Comparison of ENCODE assay signal across 22 mouse cellular contexts in the genomic region with DNA sequence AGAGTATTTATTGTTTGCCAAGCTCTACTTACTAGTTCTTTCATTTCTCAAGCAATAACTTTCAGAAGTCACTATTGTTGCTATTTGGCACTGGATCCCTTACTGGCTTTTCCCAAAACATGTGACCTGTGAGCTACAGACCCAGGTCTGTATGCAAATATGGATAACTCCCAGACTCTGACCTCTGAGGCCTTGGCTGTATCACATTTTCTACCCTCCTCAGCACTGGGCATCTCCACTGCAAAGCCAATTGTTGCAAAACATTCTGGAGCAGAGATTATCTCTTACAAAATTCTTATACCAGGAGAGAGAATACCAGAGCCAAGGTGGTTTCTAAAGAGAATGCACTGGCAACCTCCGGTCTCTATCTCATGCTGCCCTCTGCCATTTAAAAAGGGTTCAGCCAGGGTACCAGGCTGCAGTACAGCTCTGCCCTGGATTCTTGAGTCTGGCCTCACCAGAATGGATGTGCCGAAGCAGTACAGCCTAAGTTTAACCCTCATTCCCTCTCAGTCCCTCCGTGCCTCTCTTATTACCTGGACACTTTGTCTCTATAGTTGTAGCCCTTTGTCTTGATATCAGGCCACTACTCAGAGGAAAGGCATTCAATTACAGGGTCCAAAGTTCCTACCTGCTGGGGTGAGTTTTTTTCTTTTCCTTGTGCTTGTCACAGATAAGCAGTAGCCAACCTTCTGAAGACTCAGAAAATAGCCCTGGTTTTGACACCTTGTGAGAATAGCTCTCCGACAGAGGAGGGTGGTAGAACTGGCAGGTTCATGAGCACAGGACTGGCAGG.
DNase-seq lines count a peak whose midpoint lies in the region; ATAC-seq lines count a peak whose summit lies in the region.
"Had no signal": no experiment of that assay in that cellular context is flagged by ENCODE, and none has a peak within 500 bp of the region (broad histone marks: within the 10 kb centered on the region; RNA-seq: fewer than 3 reads in every experiment).

No protein-coding gene starts in this region.

- no peaks in the 10 kb centered on the region for H3K36me3 ChIP-seq in midbrain, embryonic 12.5 days
- H3K36me3 ChIP-seq in midbrain, embryonic 10.5 days, result no peaks in the 10 kb centered on the region
- no peaks in the 10 kb centered on the region for H3K36me3 ChIP-seq in intestine, embryonic 16.5 days (ENCODE audit: control insufficient read depth, insufficient read depth, low read length)
- H3K36me3 ChIP-seq in stomach, embryonic 15.5 days, result no peaks in the 10 kb centered on the region
- H3K36me3 ChIP-seq: embryonic facial prominence, embryonic 15.5 days; forebrain, embryonic 12.5 days; heart, embryonic 15.5 days; hindbrain, embryonic 10.5 days had no signal

- 0 out of 2 replicates have a peak, but pooled peaks have one; percentile 19 for ATAC-seq in midbrain, embryonic 12.5 days (ENCODE audit: low FRiP score, low read depth)
- ATAC-seq in intestine, embryonic 16.5 days, result peak; percentile 99
- peak; percentile 75 for ATAC-seq in stomach, embryonic 15.5 days (ENCODE audit: insufficient read depth, low FRiP score, low read depth)
- no peak for ATAC-seq in activated CD4-positive, CD25-positive, alpha-beta regulatory T cell, adult 4 months
- ATAC-seq: forebrain, embryonic 16.5 days had no signal

- intact Hi-C loops in heart, postnatal 14 days (cut with DNase I), result no loop called here

- H3K27ac ChIP-seq in midbrain, embryonic 12.5 days (replicated peaks), result no peak overlapping the region
- no peak overlapping the region for H3K27ac ChIP-seq in midbrain, embryonic 10.5 days (replicated peaks)
- H3K27ac ChIP-seq in intestine, embryonic 16.5 days (ENCODE audit: low read length), result no peak overlapping the region
- H3K27ac ChIP-seq in stomach, embryonic 15.5 days, result no peak overlapping the region
- H3K27ac ChIP-seq: embryonic facial prominence, embryonic 15.5 days; forebrain, embryonic 12.5 days; heart, adult 2 months; heart, embryonic 15.5 days; hindbrain, embryonic 10.5 days; hindbrain, embryonic 14.5 days had no signal

- H3K27me3 ChIP-seq in midbrain, embryonic 12.5 days, result no peaks in the 10 kb centered on the region
- H3K27me3 ChIP-seq in midbrain, embryonic 10.5 days (ENCODE audit: low read depth, poor library complexity, severe bottlenecking), result no peaks in the 10 kb centered on the region
- no peaks in the 10 kb centered on the region for H3K27me3 ChIP-seq in intestine, embryonic 16.5 days (replicated peaks; ENCODE audit: control insufficient read depth, insufficient read depth, low read length)
- H3K27me3 ChIP-seq in stomach, embryonic 15.5 days (replicated peaks), result no peaks in the 10 kb centered on the region
- H3K27me3 ChIP-seq: embryonic facial prominence, embryonic 15.5 days; forebrain, embryonic 12.5 days; heart, embryonic 15.5 days had no signal

- H3K4me2 ChIP-seq in midbrain, embryonic 12.5 days (replicated peaks), result no peak overlapping the region
- no peak overlapping the region for H3K4me2 ChIP-seq in intestine, embryonic 16.5 days (ENCODE audit: low read depth, low read length)
- no peak overlapping the region for H3K4me2 ChIP-seq in stomach, embryonic 15.5 days
- H3K4me2 ChIP-seq: embryonic facial prominence, embryonic 15.5 days; forebrain, embryonic 12.5 days; heart, embryonic 11.5 days; heart, embryonic 15.5 days; hindbrain, embryonic 14.5 days had no signal

- no peak overlapping the region for H3K4me3 ChIP-seq in midbrain, embryonic 12.5 days
- no peak overlapping the region for H3K4me3 ChIP-seq in midbrain, embryonic 10.5 days
- no peak overlapping the region for H3K4me3 ChIP-seq in intestine, embryonic 16.5 days (ENCODE audit: low read length)
- no peak overlapping the region for H3K4me3 ChIP-seq in stomach, embryonic 15.5 days (replicated peaks)
- H3K4me3 ChIP-seq: embryonic facial prominence, embryonic 15.5 days; erythroblast, embryonic 14.5 days; forebrain, embryonic 12.5 days; heart, adult 2 months; heart, embryonic 15.5 days; hindbrain, embryonic 10.5 days had no signal

- no peak for DNase-seq in midbrain, embryonic 10.5 days (ENCODE audit: low spot score)
- DNase-seq in heart, postnatal 14 days, result no peak
- DNase-seq in Muller cell, postnatal 12 days (ENCODE audit: inconsistent ontology term), result no peak
- DNase-seq: adrenal gland, adult 8-10 months; adrenal gland, postnatal 36 days; cerebellum, adult 11 months; cerebellum, adult 8-10 months; embryo, embryonic 11 days; gastrocnemius, postnatal 10 days; heart, adult 2 months had no signal

- H3K9ac ChIP-seq in midbrain, embryonic 12.5 days (replicated peaks), result no peak overlapping the region
- H3K9ac ChIP-seq in intestine, embryonic 16.5 days (ENCODE audit: low read depth, low read length), result no peak overlapping the region
- H3K9ac ChIP-seq in stomach, embryonic 15.5 days, result no peak overlapping the region
- H3K9ac ChIP-seq: embryonic facial prominence, embryonic 15.5 days; forebrain, embryonic 12.5 days; heart, embryonic 15.5 days; hindbrain, embryonic 14.5 days had no signal

- WGBS in midbrain, embryonic 12.5 days, result 79% methylated on average over 4 of the region's 4 CpGs
- WGBS in midbrain, embryonic 10.5 days, result 85% methylated on average over 4 of the region's 4 CpGs
- WGBS in intestine, embryonic 16.5 days, result 60% methylated on average over 4 of the region's 4 CpGs
- 75% methylated on average over 4 of the region's 4 CpGs for WGBS in stomach, embryonic 15.5 days

- no peaks in the 10 kb centered on the region for H3K4me1 ChIP-seq in midbrain, embryonic 12.5 days
- H3K4me1 ChIP-seq in midbrain, embryonic 10.5 days, result no peaks in the 10 kb centered on the region
- no peaks in the 10 kb centered on the region for H3K4me1 ChIP-seq in intestine, embryonic 16.5 days (ENCODE audit: control insufficient read depth, insufficient read depth, low read length)
- H3K4me1 ChIP-seq in stomach, embryonic 15.5 days, result no peaks in the 10 kb centered on the region
- H3K4me1 ChIP-seq: embryonic facial prominence, embryonic 15.5 days; forebrain, embryonic 12.5 days; heart, embryonic 15.5 days; hindbrain, embryonic 10.5 days had no signal

- H3K9me3 ChIP-seq in midbrain, embryonic 12.5 days, result no peaks in the 10 kb centered on the region
- H3K9me3 ChIP-seq in midbrain, embryonic 10.5 days (replicated peaks), result no peaks in the 10 kb centered on the region
- H3K9me3 ChIP-seq in intestine, embryonic 16.5 days (ENCODE audit: control insufficient read depth, low read length), result no peaks in the 10 kb centered on the region
- H3K9me3 ChIP-seq in stomach, embryonic 15.5 days, result no peaks in the 10 kb centered on the region
- H3K9me3 ChIP-seq: embryonic facial prominence, embryonic 15.5 days; forebrain, embryonic 12.5 days; heart, embryonic 15.5 days; hindbrain, embryonic 10.5 days had no signal
